Mouse (Mus musculus) lung, adult 2 months (tissue): ENCODE results near the gene Slc45a3.

Source experiments
- CTCF ChIP-seq: fragments of 200-500 bp; IDR thresholded peaks from 2 replicates; pipeline ENCODE4 v1.5.1; 2011; ENCODE audit warnings: mild to moderate bottlenecking, low read length, control low read depth; ENCODE audit not compliant: insufficient read depth
- POLR2A ChIP-seq: fragments of 200-500 bp; IDR thresholded peaks from 2 replicates; pipeline ENCODE4 v1.6.1; 2011; ENCODE audit warnings: low read depth, mild to moderate bottlenecking, control low read depth, low read length, borderline replicate concordance; ENCODE audit errors: extremely low read depth

DNA sequence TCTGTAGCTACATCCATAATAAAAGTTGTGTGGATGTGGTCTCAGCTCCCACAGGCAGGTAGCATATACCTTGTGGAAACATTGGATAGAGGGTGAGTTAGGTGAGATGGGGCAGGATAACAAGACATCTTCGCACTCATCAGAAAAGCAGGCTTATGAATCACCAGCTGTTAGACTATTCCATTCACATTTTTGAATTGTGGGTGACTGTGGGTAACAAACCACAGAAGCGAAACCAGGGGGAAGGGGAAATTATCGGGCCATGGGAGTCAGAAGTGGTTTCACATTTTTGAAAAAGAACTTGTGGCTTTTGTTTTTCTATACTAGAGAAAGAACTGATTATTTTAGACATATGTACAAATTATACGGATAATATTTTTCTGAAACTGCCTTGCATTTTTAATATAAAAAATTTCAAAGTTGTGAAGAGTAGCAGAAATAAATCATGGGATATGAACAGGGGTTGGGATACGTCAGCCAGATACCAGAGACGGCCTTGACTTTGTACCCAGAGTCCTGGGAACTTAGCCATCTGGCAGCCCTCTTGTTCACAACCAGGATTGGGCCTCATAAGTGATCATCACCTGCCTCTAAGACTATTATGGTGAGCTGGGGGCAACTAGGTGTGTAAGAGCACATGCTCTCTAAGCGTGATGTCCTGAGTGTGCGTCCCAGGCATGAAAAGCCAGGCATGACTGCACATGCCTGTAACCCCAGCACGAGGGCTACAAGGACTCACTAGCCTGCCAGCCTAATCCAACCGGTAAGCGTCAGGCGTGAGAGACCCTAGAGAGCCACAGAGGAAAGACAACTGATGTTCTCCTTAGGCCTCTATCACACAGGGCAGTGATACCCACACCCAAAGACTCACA is 30.6 kb downstream of the Slc45a3 start:
- no peak for TF ChIP-seq CTCF
- TF ChIP-seq POLR2A: no peak
